Mouse (Mus musculus): ENCODE results near the gene Angptl3.

DNA sequence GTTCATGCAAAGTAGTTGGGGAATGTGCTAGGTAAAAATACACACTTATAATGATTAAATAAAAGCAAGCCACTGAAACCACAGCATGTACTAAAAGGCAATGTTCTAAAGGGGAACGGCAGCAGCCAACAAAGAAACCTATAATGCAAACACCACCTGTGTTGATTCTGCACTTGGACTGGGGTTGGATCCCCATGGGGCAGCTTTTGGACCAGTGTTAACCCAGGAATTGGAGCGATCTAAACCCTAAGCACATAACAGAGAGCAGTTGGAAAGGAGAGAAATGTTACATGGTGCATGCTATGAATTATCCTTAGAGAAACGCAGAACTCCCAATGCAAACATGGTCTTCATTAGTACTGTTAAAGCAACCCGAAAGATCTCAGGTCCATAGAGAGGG is 37.3 kb upstream of the Angptl3 start:
- no peak for TF ChIP-seq POLR2A (IDR thresholded peaks at IDR 0.05; ENCODE audit: control insufficient read depth, extremely low read depth, insufficient read depth, low read length, poor library complexity)
- no peak for TF ChIP-seq CTCF (IDR thresholded peaks at IDR 0.05; ENCODE audit: borderline replicate concordance, control insufficient read depth, extremely low read depth, insufficient read depth, low read length, poor library complexity)
